Mouse (Mus musculus) 416B (cell line): ENCODE measurements at regions not wholly inside any gene's neighbourhood (a gene's known extent, or its start where the extent isn't known, plus 50 kb on each side); places are given as distances from the start of the nearest gene placed in this dataset.

Source experiments
- DNase-seq: peaks from one replicate; pipeline ENCODE4 v3.0.0; 2011; ENCODE audit warnings: low read depth

GRCm38 (mm10) chr2:149724279-149724678 is 104.7 kb upstream of the Syndig1 start:
- DNase-seq: no peak

- no peak for DNase-seq
Observed at GRCm38 (mm10) chr2:149725932-149726331, 103.1 kb upstream of the Syndig1 start.

DNA sequence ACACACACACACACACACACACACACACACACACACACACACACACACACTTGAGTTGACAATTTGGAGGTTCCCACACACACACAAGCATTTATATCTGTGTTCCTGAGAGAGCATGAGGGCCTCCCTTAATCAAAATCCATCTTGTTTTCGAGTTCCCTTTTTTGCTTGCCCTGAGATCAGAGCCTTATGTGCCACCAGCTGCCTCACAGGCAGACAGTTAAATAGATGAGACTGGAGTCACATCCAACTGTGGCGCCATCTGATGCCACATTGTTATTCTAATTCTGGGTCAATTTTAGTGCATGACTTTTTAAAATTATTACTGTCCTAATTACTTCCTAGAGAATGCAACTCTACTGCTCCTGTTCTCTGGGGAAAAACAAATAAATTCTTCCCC is 91.2 kb upstream of the Syndig1 start:
- DNase-seq: no peak

DNA sequence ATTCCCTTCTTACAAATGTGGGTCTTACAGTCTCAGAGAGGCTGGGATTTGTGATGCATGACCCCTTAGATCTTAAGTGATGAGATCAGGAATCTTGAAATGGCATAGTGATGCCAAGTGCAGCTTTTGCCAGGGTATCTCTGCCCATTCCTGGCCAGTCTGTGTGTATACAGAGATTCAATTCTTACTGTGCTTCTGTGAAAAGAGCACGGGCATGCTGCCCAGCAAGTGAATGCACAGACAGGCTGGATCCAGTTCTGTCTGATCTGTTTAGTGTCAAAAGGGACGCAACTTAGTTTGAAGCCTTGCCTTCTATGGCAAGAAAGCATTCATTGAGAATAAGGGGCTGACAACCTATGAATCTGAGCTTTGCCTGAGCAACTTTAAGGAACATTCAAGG is 89.1 kb upstream of the Syndig1 start:
- DNase-seq: no peak

DNA sequence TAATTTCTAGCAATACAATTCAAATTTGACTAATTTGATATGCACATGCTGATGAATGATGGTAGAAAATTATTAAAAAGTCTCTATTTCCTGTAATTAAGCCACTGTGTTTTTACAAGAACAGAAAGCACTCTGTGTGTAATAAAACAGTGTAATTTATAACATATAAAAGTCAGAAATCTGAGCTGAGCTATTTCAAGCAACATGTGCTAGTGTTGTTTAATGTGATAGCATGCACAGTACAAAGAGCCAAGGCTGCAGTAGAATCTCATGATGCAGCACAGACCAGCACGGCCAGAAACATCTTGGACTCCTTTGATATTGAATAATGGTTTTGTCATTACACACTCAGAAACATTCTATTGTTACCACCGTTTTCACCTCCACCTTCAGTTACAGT is 86.3 kb upstream of the Syndig1 start:
- no peak for DNase-seq

DNA sequence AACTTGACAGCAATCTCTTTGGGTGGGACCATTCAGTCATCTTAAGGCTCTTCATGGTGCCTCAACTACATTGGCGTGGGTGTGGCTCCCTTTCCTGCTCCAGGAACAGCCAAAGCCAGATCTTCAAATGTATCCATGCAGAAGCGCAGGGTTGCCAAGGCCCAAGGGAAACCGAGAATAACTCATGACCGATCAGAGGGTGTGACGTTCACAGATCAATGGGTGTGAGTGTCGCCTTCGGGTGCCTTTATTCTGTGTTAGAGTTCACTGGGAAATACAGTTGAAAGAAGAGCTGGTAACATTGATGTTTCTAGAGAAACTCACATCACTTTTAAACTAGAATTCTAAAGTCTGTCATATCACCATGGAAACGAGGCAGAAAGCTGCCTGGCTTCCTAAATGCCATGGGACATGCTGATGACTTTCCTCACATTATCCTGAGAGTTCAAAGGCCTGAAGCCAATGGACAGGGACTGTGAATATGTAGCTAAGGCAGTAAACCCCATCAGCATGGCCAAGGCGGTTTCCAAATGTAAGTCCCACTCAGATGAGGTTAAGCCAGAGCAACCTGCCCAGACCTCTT is 80.7 kb upstream of the Syndig1 start:
- DNase-seq: no peak

- no peak for DNase-seq
Observed at GRCm38 (mm10) chr2:149759151-149759550, 69.9 kb upstream of the Syndig1 start.

GRCm38 (mm10) chr2:149763864-149764263 is 65.1 kb upstream of the Syndig1 start:
- DNase-seq: no peak

DNA sequence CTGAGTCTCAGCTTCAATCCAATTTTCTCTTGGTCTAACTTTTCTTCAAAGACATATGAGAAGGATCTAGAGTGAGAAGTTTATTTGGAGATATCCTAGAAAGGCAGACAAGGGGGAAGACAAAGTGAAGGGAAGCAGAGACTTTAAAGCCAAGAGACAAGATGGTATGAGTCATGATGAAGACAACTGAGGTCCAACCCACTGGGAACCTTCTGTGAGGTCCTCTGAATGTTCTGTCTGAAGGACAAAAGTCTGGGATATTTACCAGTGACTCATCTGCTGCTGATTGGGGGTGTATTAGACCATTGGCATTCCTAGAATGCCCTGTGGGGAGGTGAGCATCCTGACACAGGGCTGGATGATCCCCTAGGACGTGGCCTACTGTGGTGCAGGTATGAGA is 61.0 kb upstream of the Syndig1 start:
- DNase-seq: no peak

GRCm38 (mm10) chr2:149768551-149768950 is 60.5 kb upstream of the Syndig1 start:
- DNase-seq: no peak

- DNase-seq: no peak
Observed at GRCm38 (mm10) chr2:149777316-149777715, 51.7 kb upstream of the Syndig1 start.
